Mouse (Mus musculus) neural tube, embryonic 12.5 days (tissue): ENCODE results near the gene Olfr978. TPM values are rescaled to one million over a fixed set of nuclear protein-coding genes. Genes with fewer than 3 reads are reported as not detected.
"Not testable (repeated sequence)": the region's sequence is repeated elsewhere in the genome, so short reads cannot be mapped to it uniquely, and the experiment has no call there.

Source experiments
- ATAC-seq: fragments of 200-750 bp; cut with Nextera tagmentation; 2 replicates; pipeline ENCODE4 v1.8.0; 2017; ENCODE audit warnings: low read depth, mild to moderate bottlenecking, moderate TSS enrichment, moderate library complexity; ENCODE audit not compliant: low FRiP score
- H3K27ac ChIP-seq: fragments of 300-500 bp; sonication (generic); 2 replicates; pipeline ENCODE4 v1.5.1; 2016
- H3K27me3 ChIP-seq: fragments of 300-500 bp; sonication (generic); replicated peaks from 2 replicates; pipeline ENCODE4 v1.6.1; 2016; ENCODE audit warnings: mild to moderate bottlenecking
- H3K36me3 ChIP-seq: fragments of 300-500 bp; sonication (generic); 2 replicates; pipeline ENCODE4 v1.6.1; 2016; ENCODE audit warnings: mild to moderate bottlenecking
- H3K4me1 ChIP-seq: fragments of 300-500 bp; sonication (generic); 2 replicates; pipeline ENCODE4 v1.6.1; 2016
- H3K4me2 ChIP-seq: fragments of 300-500 bp; sonication (generic); replicated peaks from 2 replicates; pipeline ENCODE4 v1.6.1; 2016; ENCODE audit warnings: mild to moderate bottlenecking
- H3K4me3 ChIP-seq: fragments of 300-500 bp; sonication (generic); 2 replicates; pipeline ENCODE4 v1.5.1; 2016
- H3K9ac ChIP-seq: fragments of 300-500 bp; sonication (generic); 2 replicates; pipeline ENCODE4 v1.6.1; 2016; ENCODE audit warnings: mild to moderate bottlenecking
- H3K9me3 ChIP-seq: fragments of 300-500 bp; sonication (generic); 2 replicates; pipeline ENCODE4 v1.6.1; 2016; ENCODE audit warnings: mild to moderate bottlenecking
- WGBS: fragments of 180-500 bp; shearing (Covaris S2); methylation state at CpG from one replicate; pipeline ENCODE4 v1.1.7; 2016; 5-methylcytosine and 5-hydroxymethylcytosine counted together
- polyA plus RNA-seq: library from polyadenylated mRNA; unstranded; fragments of >200 nt; fragmentation: Nextera tagmentation; extraction: Ambion mirVana; gene quantifications from 2 replicates; pipeline ENCODE4 v1.2.1, GENCODE M21; 2016

Olfr978 gene
- not detected in 2 replicates for polyA plus RNA-seq

DNA sequence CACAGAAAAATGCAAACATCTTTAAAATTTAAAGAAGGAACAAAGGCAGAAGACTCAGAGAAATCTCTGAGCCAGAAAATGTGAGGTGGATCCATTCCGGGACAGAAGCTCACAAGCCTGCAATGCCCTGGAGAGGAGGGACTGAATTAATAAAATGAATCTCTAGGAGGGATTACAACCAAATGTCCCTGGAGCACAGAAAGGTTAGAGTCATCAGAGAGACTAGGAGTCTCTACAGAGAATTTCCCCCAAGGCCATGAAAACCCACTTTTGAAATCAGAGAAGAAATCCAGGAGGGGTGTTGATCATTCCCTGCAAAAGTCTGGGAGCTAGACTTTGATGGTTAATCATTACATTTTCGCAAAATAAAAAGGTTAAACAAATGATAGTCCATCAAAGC lies at the start of gene Olfr978:
TSS of gene Olfr978 (plus strand) at position 301 of the 400 bp plus-strand sequence.
- Histone ChIP-seq H3K27ac (no peak within 1 kb of the TSS), H3K9ac (no peak within 1 kb of the TSS), H3K4me3 (no peak within 1 kb of the TSS), H3K4me2 (no peak within 1 kb of the TSS), H3K36me3 (no peaks in the 10 kb centered on the region), H3K9me3 (no peaks in the 10 kb centered on the region), H3K27me3 (no peaks in the 10 kb centered on the region), H3K4me1 (no peaks in the 10 kb centered on the region)
- WGBS, result 91% methylated on average over 2 of the region's 2 CpGs
- no peak for ATAC-seq

DNA sequence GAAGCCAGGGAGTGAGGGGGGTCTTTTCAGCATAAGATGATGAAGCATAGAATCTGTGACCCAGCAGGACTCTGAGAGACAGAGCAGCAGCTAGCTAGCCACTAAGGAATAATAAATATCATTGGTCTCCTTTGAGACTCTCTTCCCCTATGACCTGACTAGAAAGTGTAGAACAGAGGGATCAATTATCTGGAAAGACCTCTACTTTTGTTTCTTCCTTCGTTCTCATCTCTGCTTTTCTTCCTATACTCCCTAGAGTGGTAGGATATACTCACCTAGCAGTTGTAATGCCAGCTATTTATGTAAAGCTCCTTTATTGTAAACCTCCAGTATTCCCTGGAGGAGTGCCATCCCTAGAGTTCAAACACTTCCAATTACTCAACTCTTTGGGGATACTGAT lies 40.0 kb upstream of the Olfr978 start, which contains the start of gene Olfr975:
TSS of gene Olfr975 (minus strand) at position 101 of the 400 bp plus-strand sequence.
- no peak within 1 kb of the TSS for H3K4me2 ChIP-seq
- H3K27me3 ChIP-seq, result no peaks in the 10 kb centered on the region
- no peak within 1 kb of the TSS for H3K27ac ChIP-seq
- H3K4me3 ChIP-seq, result no peak within 1 kb of the TSS
- WGBS, result 62% methylated on average over 1 of the region's 1 CpGs
- no peak for ATAC-seq
- no peaks in the 10 kb centered on the region for H3K4me1 ChIP-seq
- H3K36me3 ChIP-seq, result no peaks in the 10 kb centered on the region
- H3K9ac ChIP-seq, result no peak within 1 kb of the TSS
- no peaks in the 10 kb centered on the region for H3K9me3 ChIP-seq

DNA sequence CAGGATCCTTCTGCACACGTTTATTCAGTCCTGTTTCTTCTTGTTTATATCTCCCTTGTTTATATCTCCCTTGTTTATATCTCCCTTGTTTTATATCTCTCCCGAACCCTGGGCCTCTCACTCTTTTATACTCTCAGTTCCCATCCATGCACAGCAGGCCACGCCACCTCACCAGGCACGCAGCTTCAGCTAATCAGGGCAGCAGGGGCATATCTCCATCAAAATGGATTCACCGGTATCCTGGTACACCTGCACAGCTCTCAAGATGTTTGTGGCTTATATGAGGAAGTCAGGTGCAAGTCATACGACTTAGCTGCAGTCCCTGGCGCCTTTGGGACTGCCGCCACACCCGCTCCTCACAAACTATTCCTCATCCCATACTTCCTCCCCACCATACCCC lies 30.9 kb upstream of the Olfr978 start, which contains the start of gene Olfr976:
TSS of gene Olfr976 (minus strand) at position 101 of the 400 bp plus-strand sequence.
- not testable (repeated sequence) for H3K9me3 ChIP-seq, H3K9ac ChIP-seq, H3K4me1 ChIP-seq, ATAC-seq, H3K27me3 ChIP-seq, H3K4me2 ChIP-seq, H3K36me3 ChIP-seq, H3K4me3 ChIP-seq, H3K27ac ChIP-seq
- 86% methylated on average over 8 of the region's 9 CpGs for WGBS

DNA sequence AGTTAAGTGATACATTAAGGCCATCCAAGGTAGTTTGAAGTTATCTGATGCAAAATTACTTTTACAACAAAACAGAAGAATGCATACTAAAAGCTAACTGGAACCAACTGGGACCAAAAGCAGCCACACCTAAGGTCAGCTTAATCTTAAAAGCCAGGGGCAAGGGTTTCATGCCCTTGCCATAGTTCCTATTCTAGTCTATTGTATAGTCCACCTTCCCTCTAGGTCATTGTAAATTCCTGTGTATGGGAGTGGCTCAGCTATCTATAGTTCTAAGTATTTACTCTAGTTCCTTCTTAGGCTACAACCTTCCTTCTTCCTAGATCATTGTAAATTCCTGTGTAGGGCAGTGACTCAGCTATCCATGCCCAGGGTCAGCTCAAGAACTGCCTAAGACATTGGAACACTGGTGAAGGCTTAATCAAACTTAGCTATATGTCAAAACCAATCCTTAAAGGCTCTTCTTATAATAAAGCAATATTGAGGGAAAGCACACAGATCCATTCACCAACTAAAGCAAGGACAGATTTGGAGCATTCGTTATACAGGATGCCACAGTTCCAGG lies 15.2 kb upstream of the Olfr978 start:
- not testable (repeated sequence) for H3K9me3 ChIP-seq, ATAC-seq, H3K36me3 ChIP-seq, H3K4me3 ChIP-seq, H3K9ac ChIP-seq, H3K4me2 ChIP-seq, H3K27ac ChIP-seq, H3K4me1 ChIP-seq, H3K27me3 ChIP-seq
- WGBS, result 87% methylated on average over 1 of the region's 1 CpGs

DNA sequence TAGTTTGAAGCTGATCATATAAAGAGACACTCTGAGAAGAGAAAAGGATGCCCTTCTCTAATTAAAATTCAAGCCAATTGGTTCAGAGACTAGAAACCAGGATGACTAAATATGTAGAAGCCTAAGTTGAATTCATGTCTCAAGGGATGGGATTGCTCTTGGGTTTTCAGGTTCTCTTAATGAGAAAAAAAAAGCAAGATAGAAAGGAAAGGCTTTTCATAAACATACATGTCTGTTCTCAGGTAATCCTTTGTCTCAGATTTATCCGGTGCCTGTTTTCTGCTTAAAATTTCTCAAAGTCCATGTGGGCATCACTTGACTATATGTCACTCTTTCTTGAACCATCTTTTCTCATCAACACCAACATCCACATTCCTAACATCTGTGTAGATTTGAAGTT lies 11.5 kb downstream of the Olfr978 start, which contains the start of gene Olfr979:
TSS of gene Olfr979 (minus strand) at position 101 of the 400 bp plus-strand sequence.
- Histone ChIP-seq H3K4me1 (no peaks in the 10 kb centered on the region), H3K27me3 (no peaks in the 10 kb centered on the region), H3K9me3 (no peaks in the 10 kb centered on the region), H3K36me3 (no peaks in the 10 kb centered on the region), H3K27ac (no peak within 1 kb of the TSS), H3K9ac (no peak within 1 kb of the TSS), H3K4me2 (no peak within 1 kb of the TSS), H3K4me3 (no peak within 1 kb of the TSS)
- 98% methylated on average over 1 of the region's 1 CpGs for WGBS
- no peak for ATAC-seq

DNA sequence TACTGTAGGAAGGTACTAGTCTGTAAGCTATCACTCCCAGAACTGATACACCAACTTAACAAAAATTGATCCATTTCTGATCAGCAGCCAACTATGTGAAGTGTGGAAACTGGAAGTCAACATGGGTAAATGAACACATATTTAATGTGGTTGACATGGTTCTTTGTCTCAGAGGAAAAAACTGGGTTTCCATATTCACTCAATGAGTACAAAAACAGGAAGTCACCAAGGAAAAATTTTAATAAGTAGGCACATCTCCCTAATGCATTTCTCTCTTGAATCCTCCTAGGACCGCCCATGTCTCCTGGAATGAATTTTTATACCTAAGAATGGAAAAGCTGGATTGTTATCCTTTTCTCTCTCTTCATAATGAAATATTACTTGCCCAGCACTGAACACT lies 17.6 kb downstream of the Olfr978 start, which contains the start of gene Olfr980:
TSS of gene Olfr980 (minus strand) at position 101 of the 400 bp plus-strand sequence.
- Histone ChIP-seq H3K27ac (no peak within 1 kb of the TSS), H3K4me2 (no peak within 1 kb of the TSS), H3K4me3 (no peak within 1 kb of the TSS), H3K9me3 (no peaks in the 10 kb centered on the region), H3K4me1 (no peaks in the 10 kb centered on the region), H3K27me3 (no peaks in the 10 kb centered on the region), H3K9ac (no peak within 1 kb of the TSS), H3K36me3 (no peaks in the 10 kb centered on the region)
- WGBS, result 90% methylated on average over 1 of the region's 1 CpGs
- no peak for ATAC-seq

DNA sequence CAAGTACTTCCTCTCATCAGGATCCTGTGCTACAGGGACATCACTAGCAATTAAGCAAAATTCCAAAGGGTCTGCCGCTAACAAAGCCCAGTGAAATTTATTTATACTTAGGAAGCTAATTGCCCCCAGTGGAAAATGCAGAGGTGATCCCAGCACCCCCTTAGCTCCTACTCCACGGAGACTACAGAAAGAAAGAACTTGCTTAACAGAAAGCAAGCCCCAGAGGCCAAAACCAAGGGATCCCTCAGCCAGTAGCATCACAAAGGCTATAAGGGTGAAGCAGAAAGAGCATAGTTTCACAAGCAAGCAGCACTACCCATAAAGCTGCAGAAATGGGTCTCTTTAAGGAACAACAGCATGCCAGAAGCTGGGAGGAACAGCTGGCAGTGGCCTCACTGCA lies 29.3 kb downstream of the Olfr978 start, which contains the start of gene Olfr981:
TSS of gene Olfr981 (plus strand) at position 301 of the 400 bp plus-strand sequence.
- Histone ChIP-seq H3K4me2 (no peak within 1 kb of the TSS), H3K27ac (no peak within 1 kb of the TSS), H3K4me1 (no peaks in the 10 kb centered on the region), H3K27me3 (no peaks in the 10 kb centered on the region), H3K36me3 (no peaks in the 10 kb centered on the region), H3K4me3 (no peak within 1 kb of the TSS), H3K9me3 (no peaks in the 10 kb centered on the region), H3K9ac (no peak within 1 kb of the TSS)
- 76% methylated on average over 2 of the region's 2 CpGs for WGBS
- ATAC-seq, result no peak

Other genes starting within 250 kb of the Olfr978 start
- gene Olfr967, start 245.9 kb upstream of the Olfr978 start, polyA plus RNA-seq, result not detected in 2 replicates
- gene Olfr968, start 208.9 kb upstream of the Olfr978 start, polyA plus RNA-seq, result not detected in 2 replicates
- not detected in 2 replicates for gene Olfr969, start 201.2 kb upstream of the Olfr978 start, polyA plus RNA-seq
- not detected in 2 replicates for gene Olfr970, start 183.3 kb upstream of the Olfr978 start, polyA plus RNA-seq
- gene Olfr971, start 155.2 kb upstream of the Olfr978 start, polyA plus RNA-seq, result not detected in 2 replicates
- gene Olfr972, start 125.7 kb upstream of the Olfr978 start, polyA plus RNA-seq, result not detected in 2 replicates
- gene Olfr229, start 84.8 kb upstream of the Olfr978 start, polyA plus RNA-seq, result not detected in 2 replicates
- not detected in 2 replicates for gene Olfr974, start 54.6 kb upstream of the Olfr978 start, polyA plus RNA-seq
- gene Olfr975, start 40.1 kb upstream of the Olfr978 start, polyA plus RNA-seq, result 0.11 TPM in 1 of 2 replicates, not detected in the other
- not detected in 2 replicates for gene Olfr976, start 31.0 kb upstream of the Olfr978 start, polyA plus RNA-seq
- not detected in 2 replicates for gene Olfr979, start 11.4 kb downstream of the Olfr978 start, polyA plus RNA-seq
- gene Olfr980, start 17.5 kb downstream of the Olfr978 start, polyA plus RNA-seq, result not detected in 2 replicates
- gene Olfr981, start 29.4 kb downstream of the Olfr978 start, polyA plus RNA-seq, result not detected in 2 replicates
- not detected in 2 replicates for gene Olfr982, start 81.7 kb downstream of the Olfr978 start, polyA plus RNA-seq
- gene Olfr983, start 101.5 kb downstream of the Olfr978 start, polyA plus RNA-seq, result not detected in 2 replicates
- not detected in 2 replicates for gene Olfr984, start 122.1 kb downstream of the Olfr978 start, polyA plus RNA-seq
- gene Olfr985, start 138.1 kb downstream of the Olfr978 start, polyA plus RNA-seq, result not detected in 2 replicates
- not detected in 2 replicates for gene Tmem225, start 156.0 kb downstream of the Olfr978 start, polyA plus RNA-seq
- not detected in 2 replicates for gene Olfr986, start 188.8 kb downstream of the Olfr978 start, polyA plus RNA-seq
- gene Zfp202, start 200.2 kb downstream of the Olfr978 start, polyA plus RNA-seq, result 8.1 and 8.9 TPM in 2 replicates